Mouse (Mus musculus) neural tube, embryonic 15.5 days (tissue): ENCODE results near the gene Bex1. TPM values are rescaled to one million over a fixed set of nuclear protein-coding genes. Genes with fewer than 3 reads are reported as not detected.
"Not testable (repeated sequence)": the region's sequence is repeated elsewhere in the genome, so short reads cannot be mapped to it uniquely, and the experiment has no call there.

ENCODE experiments used
- ATAC-seq: fragments of 200-750 bp; cut with Nextera tagmentation; 2 replicates; pipeline ENCODE4 v1.8.0; 2017; ENCODE audit warnings: mild to moderate bottlenecking, moderate TSS enrichment, moderate library complexity; ENCODE audit not compliant: low FRiP score
- H3K27ac ChIP-seq: fragments of 300-500 bp; sonication (generic); replicated peaks from 2 replicates; pipeline ENCODE4 v1.5.1; 2015; ENCODE audit warnings: mild to moderate bottlenecking, inconsistent platforms
- H3K27me3 ChIP-seq: fragments of 300-500 bp; sonication (generic); replicated peaks from 2 replicates; pipeline ENCODE4 v1.6.1; 2015; ENCODE audit warnings: inconsistent platforms
- H3K36me3 ChIP-seq: fragments of 300-500 bp; sonication (generic); 2 replicates; pipeline ENCODE4 v1.6.1; 2015; ENCODE audit warnings: inconsistent platforms
- H3K4me1 ChIP-seq: fragments of 300-500 bp; sonication (generic); 2 replicates; pipeline ENCODE4 v1.6.1; 2015; ENCODE audit warnings: inconsistent platforms
- H3K4me2 ChIP-seq: fragments of 300-500 bp; sonication (generic); 2 replicates; pipeline ENCODE4 v1.6.1; 2015; ENCODE audit warnings: inconsistent platforms, mild to moderate bottlenecking, moderate library complexity
- H3K4me3 ChIP-seq: fragments of 300-500 bp; sonication (generic); replicated peaks from 2 replicates; pipeline ENCODE4 v1.5.1; 2015; ENCODE audit warnings: mild to moderate bottlenecking, inconsistent platforms
- H3K9ac ChIP-seq: fragments of 300-500 bp; sonication (generic); replicated peaks from 2 replicates; pipeline ENCODE4 v1.6.1; 2015; ENCODE audit warnings: mild to moderate bottlenecking, inconsistent platforms
- H3K9me3 ChIP-seq: fragments of 300-500 bp; sonication (generic); replicated peaks from 2 replicates; pipeline ENCODE4 v1.6.1; 2016; ENCODE audit warnings: inconsistent platforms
- whole genome bisulfite sequencing: fragments of 180-500 bp; shearing (Covaris S2); methylation state at CpG from one replicate; pipeline ENCODE4 v1.1.7; 2015; ENCODE audit warnings: mixed read lengths; 5-methylcytosine and 5-hydroxymethylcytosine counted together
- polyA plus RNA-seq: library from polyadenylated mRNA; unstranded; fragments of >200 nt; fragmentation: Nextera tagmentation; extraction: Ambion mirVana; gene quantifications from 2 replicates; pipeline ENCODE4 v1.2.1, GENCODE M21; 2015

The Bex1 gene
- polyA plus RNA-seq, result 267 and 283 TPM in 2 replicates

GRCm38 (mm10) chrX:136214729-136215677 is at the start of gene Bex1, which contains the start of gene Tceal7:
Bex1 (minus strand) TSS chrX:136215513.
Tceal7 (plus strand) TSS chrX:136214779.
- peak; percentile 97 for ATAC-seq
- not testable (repeated sequence) for H3K4me1 ChIP-seq, H3K36me3 ChIP-seq, H3K9me3 ChIP-seq, H3K27ac ChIP-seq, H3K27me3 ChIP-seq
- H3K4me3 ChIP-seq, result peak within 1 kb of the TSS; percentile 43
- peak within 1 kb of the TSS; percentile 38 for H3K9ac ChIP-seq
- WGBS, result 27% methylated on average over 21 of the region's 67 CpGs
- peak within 1 kb of the TSS; percentile 51 for H3K4me2 ChIP-seq

GRCm38 (mm10) chrX:136252023-136252729 is 36.9 kb upstream of the Bex1 start:
- no peaks in the 10 kb centered on the region for H3K36me3 ChIP-seq
- ATAC-seq, result no peak
- H3K4me1 ChIP-seq, result no peaks in the 10 kb centered on the region
- 63% methylated on average over 6 of the region's 6 CpGs for WGBS
- no peak overlapping the region for H3K4me3 ChIP-seq
- no peaks in the 10 kb centered on the region for H3K27me3 ChIP-seq
- no peaks in the 10 kb centered on the region for H3K9me3 ChIP-seq
- no peak overlapping the region for H3K9ac ChIP-seq
- H3K27ac ChIP-seq, result no peak overlapping the region
- no peak overlapping the region for H3K4me2 ChIP-seq

- 77% methylated on average over 7 of the region's 7 CpGs for WGBS
Measured at GRCm38 (mm10) chrX:136249671-136250070, 34.4 kb upstream of the Bex1 start.

GRCm38 (mm10) chrX:136248811-136249210 is 33.5 kb upstream of the Bex1 start:
- ATAC-seq, result no peak
- H3K4me2 ChIP-seq, result no peak overlapping the region
- no peak overlapping the region for H3K4me3 ChIP-seq
- H3K36me3 ChIP-seq, result no peaks in the 10 kb centered on the region
- WGBS, result 58% methylated on average over 6 of the region's 6 CpGs
- H3K9ac ChIP-seq, result no peak overlapping the region
- no peaks in the 10 kb centered on the region; the same call in 1 of the 2 replicates for H3K4me1 ChIP-seq
- H3K27me3 ChIP-seq, result no peaks in the 10 kb centered on the region
- H3K27ac ChIP-seq, result no peak overlapping the region
- H3K9me3 ChIP-seq, result no peaks in the 10 kb centered on the region

More at GRCm38 (mm10) chrX:136249671-136250070, 34.4 kb upstream of the Bex1 start:
- H3K4me1 ChIP-seq, result no peaks in the 10 kb centered on the region; the same call in 1 of the 2 replicates
- no peak overlapping the region for H3K4me2 ChIP-seq
- H3K27ac ChIP-seq, result no peak overlapping the region
- H3K4me3 ChIP-seq, result no peak overlapping the region
- H3K36me3 ChIP-seq, result no peaks in the 10 kb centered on the region
- H3K27me3 ChIP-seq, result no peaks in the 10 kb centered on the region
- no peaks in the 10 kb centered on the region for H3K9me3 ChIP-seq
- ATAC-seq, result no peak
- no peak overlapping the region for H3K9ac ChIP-seq

GRCm38 (mm10) chrX:136245521-136246071 is 30.3 kb upstream of the Bex1 start:
- no peaks in the 10 kb centered on the region for H3K36me3 ChIP-seq
- peak; percentile 86 for ATAC-seq
- peak overlapping the region; percentile 52 for H3K4me2 ChIP-seq
- H3K27me3 ChIP-seq, result no peaks in the 10 kb centered on the region
- H3K9ac ChIP-seq, result peak overlapping the region; percentile 66
- no peaks in the 10 kb centered on the region; the same call in 1 of the 2 replicates for H3K4me1 ChIP-seq
- 24% methylated on average over 13 of the region's 15 CpGs for WGBS
- H3K27ac ChIP-seq, result peak overlapping the region; percentile 84
- H3K4me3 ChIP-seq, result peak overlapping the region; percentile 54
- H3K9me3 ChIP-seq, result no peaks in the 10 kb centered on the region

- WGBS, result 25% methylated on average over 20 of the region's 20 CpGs
- H3K27me3 ChIP-seq, result no peaks in the 10 kb centered on the region
- peak; percentile 96 for ATAC-seq
- peak within 1 kb of the TSS; percentile 66 for H3K9ac ChIP-seq
- H3K36me3 ChIP-seq, result no peaks in the 10 kb centered on the region
- H3K27ac ChIP-seq, result peak within 1 kb of the TSS; percentile 84
- peak within 1 kb of the TSS; percentile 52 for H3K4me2 ChIP-seq
- H3K4me1 ChIP-seq, result no peaks in the 10 kb centered on the region; the same call in 1 of the 2 replicates
- no peaks in the 10 kb centered on the region for H3K9me3 ChIP-seq
- H3K4me3 ChIP-seq, result peak within 1 kb of the TSS; percentile 54
Measured at GRCm38 (mm10) chrX:136244574-136245229, 29.4 kb upstream of the Bex1 start, which contains the start of gene Tceal9. Tceal9 (plus strand) TSS chrX:136245079.

- Histone ChIP-seq H3K27ac (no peak overlapping the region), H3K4me1 (no peaks in the 10 kb centered on the region; the same call in 1 of the 2 replicates), H3K4me2 (no peak overlapping the region), H3K4me3 (no peak overlapping the region), H3K27me3 (no peaks in the 10 kb centered on the region), H3K9ac (no peak overlapping the region), H3K9me3 (no peaks in the 10 kb centered on the region), H3K36me3 (no peaks in the 10 kb centered on the region)
- ATAC-seq, result no peak
- WGBS, result 79% methylated on average over 2 of the region's 2 CpGs
Measured at GRCm38 (mm10) chrX:136243181-136243580, 27.9 kb upstream of the Bex1 start.

- no peaks in the 10 kb centered on the region for H3K9me3 ChIP-seq
- 48% methylated on average over 3 of the region's 3 CpGs for WGBS
- no peaks in the 10 kb centered on the region for H3K36me3 ChIP-seq
- no peak overlapping the region for H3K9ac ChIP-seq
- no peak overlapping the region for H3K4me2 ChIP-seq
- no peak for ATAC-seq
- no peak overlapping the region for H3K27ac ChIP-seq
- no peak overlapping the region for H3K4me3 ChIP-seq
- no peaks in the 10 kb centered on the region for H3K4me1 ChIP-seq
- H3K27me3 ChIP-seq, result no peaks in the 10 kb centered on the region
Measured at GRCm38 (mm10) chrX:136238118-136238517, 22.8 kb upstream of the Bex1 start.

GRCm38 (mm10) chrX:136227768-136228167 is 12.5 kb upstream of the Bex1 start:
- no peak overlapping the region for H3K9ac ChIP-seq
- WGBS, result 66% methylated on average over 5 of the region's 5 CpGs

GRCm38 (mm10) chrX:136223714-136224113 is 8.4 kb upstream of the Bex1 start:
- Histone ChIP-seq H3K4me3 (no peak overlapping the region), H3K4me2 (no peak overlapping the region), H3K36me3 (no peaks in the 10 kb centered on the region), H3K9ac (no peak overlapping the region), H3K27me3 (no peaks in the 10 kb centered on the region), H3K27ac (no peak overlapping the region), H3K9me3 (no peaks in the 10 kb centered on the region), H3K4me1 (no peaks in the 10 kb centered on the region)
- 76% methylated on average over 6 of the region's 6 CpGs for WGBS
- ATAC-seq, result no peak

More at GRCm38 (mm10) chrX:136227768-136228167, 12.5 kb upstream of the Bex1 start:
- H3K4me1 ChIP-seq, result no peaks in the 10 kb centered on the region
- no peak overlapping the region for H3K4me2 ChIP-seq
- H3K4me3 ChIP-seq, result no peak overlapping the region
- no peaks in the 10 kb centered on the region for H3K9me3 ChIP-seq
- H3K27me3 ChIP-seq, result no peaks in the 10 kb centered on the region; the same call in 1 of the 2 replicates
- ATAC-seq, result no peak
- no peak overlapping the region for H3K27ac ChIP-seq
- H3K36me3 ChIP-seq, result no peaks in the 10 kb centered on the region

GRCm38 (mm10) chrX:136216303-136216702 is 990 bp upstream of the Bex1 start:
- 53% methylated on average over 1 of the region's 1 CpGs for WGBS
- no peaks in the 10 kb centered on the region for H3K9me3 ChIP-seq
- H3K4me3 ChIP-seq, result no peak overlapping the region
- no peak overlapping the region for H3K27ac ChIP-seq
- H3K27me3 ChIP-seq, result no peaks in the 10 kb centered on the region
- ATAC-seq, result no peak
- H3K4me2 ChIP-seq, result no peak overlapping the region
- no peaks in the 10 kb centered on the region for H3K36me3 ChIP-seq
- no peak overlapping the region for H3K9ac ChIP-seq
- H3K4me1 ChIP-seq, result no peaks in the 10 kb centered on the region; the same call in 1 of the 2 replicates
